Mouse (Mus musculus) lung, postnatal 0 days (tissue): Measurements from ENCODE around the gene Ap1b1. TPM values are rescaled to one million over a fixed set of nuclear protein-coding genes. Genes with fewer than 3 reads are reported as not detected.
A peak's percentile ranks its signal among the peaks of the same experiment; 100 is the strongest.

Experiments
- ATAC-seq: fragments of 200-750 bp; cut with Nextera tagmentation; 2 replicates; pipeline ENCODE4 v1.8.0; 2017; ENCODE audit warnings: moderate library complexity
- DNase-seq: peaks from one replicate; pipeline ENCODE4 v3.0.0-alpha.2; 2016; ENCODE audit warnings: low spot score
- H3K27ac ChIP-seq: fragments of 300-500 bp; sonication (generic); 2 replicates; pipeline ENCODE4 v1.5.1; 2014; ENCODE audit warnings: antibody characterized with exemption, mild to moderate bottlenecking, low read length, mixed read lengths
- H3K27me3 ChIP-seq: fragments of 300-500 bp; sonication (generic); replicated peaks from 2 replicates; pipeline ENCODE4 v1.6.1; 2014; ENCODE audit warnings: low read length, mixed read lengths; ENCODE audit not compliant: insufficient read depth
- H3K36me3 ChIP-seq: fragments of 300-500 bp; sonication (generic); 2 replicates; pipeline ENCODE4 v1.6.1; 2014; ENCODE audit warnings: low read length, mixed read lengths; ENCODE audit not compliant: insufficient read depth
- H3K4me1 ChIP-seq: fragments of 300-500 bp; sonication (generic); 2 replicates; pipeline ENCODE4 v1.6.1; 2014; ENCODE audit warnings: antibody characterized with exemption, low read depth, low read length, mixed read lengths; ENCODE audit not compliant: insufficient read depth
- H3K4me2 ChIP-seq: fragments of 300-500 bp; sonication (generic); replicated peaks from 2 replicates; pipeline ENCODE4 v1.6.1; 2014; ENCODE audit warnings: low read depth, mild to moderate bottlenecking, low read length, moderate library complexity, mixed read lengths
- H3K4me3 ChIP-seq: fragments of 300-500 bp; sonication (generic); 2 replicates; pipeline ENCODE4 v1.5.1; 2014; ENCODE audit warnings: low read depth, low read length
- H3K9ac ChIP-seq: fragments of 300-500 bp; sonication (generic); replicated peaks from 2 replicates; pipeline ENCODE4 v1.6.1; 2014; ENCODE audit warnings: low read depth, mild to moderate bottlenecking
- H3K9me3 ChIP-seq: fragments of 300-500 bp; sonication (generic); 2 replicates; pipeline ENCODE4 v1.6.1; 2016; ENCODE audit warnings: low read length, mixed read lengths
- CTCF ChIP-seq: IDR thresholded peaks from 2 replicates; pipeline ENCODE4 v1.5.1; 2016; ENCODE audit warnings: antibody characterized with exemption, mild to moderate bottlenecking
- EP300 ChIP-seq: IDR thresholded peaks from 2 replicates; pipeline ENCODE4 v1.6.1; 2016; ENCODE audit warnings: antibody characterized with exemption, mild to moderate bottlenecking, control low read depth
- WGBS: fragments of 180-500 bp; shearing (Covaris S2); extraction: QIAGEN DNeasy Blood & Tissue Kit; methylation state at CpG from one replicate; pipeline ENCODE4 v1.1.7; 2014; 5-methylcytosine and 5-hydroxymethylcytosine counted together
- polyA plus RNA-seq: library from polyadenylated mRNA; unstranded; fragments of >200 nt; fragmentation: Nextera tagmentation; extraction: Ambion mirVana; gene quantifications from 2 replicates; pipeline ENCODE4 v1.2.1, GENCODE M21; 2015

Gene Ap1b1
- polyA plus RNA-seq, 1 experiment from 2014 or later, result 27.3 TPM

GRCm38 (mm10) chr11:5057541-5057855 is 70.9 kb downstream of the Ap1b1 start:
- H3K4me1 ChIP-seq, result peaks cover 31% of the 10 kb centered on the region
- WGBS, result 16% methylated on average over 8 of the region's 8 CpGs
- TF ChIP-seq CTCF, result no peak
- no peak for TF ChIP-seq EP300
- H3K9me3 ChIP-seq, result no peaks in the 10 kb centered on the region
- H3K36me3 ChIP-seq, result peaks cover 4% of the 10 kb centered on the region; the same call in 1 of the 2 replicates
- H3K4me3 ChIP-seq, result peak overlapping the region; percentile 49
- ATAC-seq (no peak), DNase-seq (no peak)
- H3K27me3 ChIP-seq, result peaks cover 48% of the 10 kb centered on the region
- peak overlapping the region; percentile 89 for H3K4me2 ChIP-seq
- no peak overlapping the region for H3K9ac ChIP-seq
- H3K27ac ChIP-seq, result no peak overlapping the region

GRCm38 (mm10) chr11:5057856-5058641 is 71.4 kb downstream of the Ap1b1 start, which contains the start of gene Rasl10a:
Gene Rasl10a (plus strand): TSS chr11:5058128.
- DNase-seq, result no peak
- H3K4me1 ChIP-seq, result peaks cover 33% of the 10 kb centered on the region
- H3K9me3 ChIP-seq, result no peaks in the 10 kb centered on the region
- WGBS, result 4% methylated on average over 63 of the region's 77 CpGs
- H3K27me3 ChIP-seq, result peaks cover 49% of the 10 kb centered on the region
- no peak for ATAC-seq
- H3K9ac ChIP-seq, result peak within 1 kb of the TSS; percentile 34; the same call in 1 of the 2 replicates
- no peak within 1 kb of the TSS for H3K27ac ChIP-seq
- no peak for TF ChIP-seq EP300
- peak within 1 kb of the TSS; percentile 89 for H3K4me2 ChIP-seq
- peak within 1 kb of the TSS; percentile 49 for H3K4me3 ChIP-seq
- H3K36me3 ChIP-seq, result peaks cover 4% of the 10 kb centered on the region; the same call in 1 of the 2 replicates

- no peak overlapping the region for H3K9ac ChIP-seq
- no peak overlapping the region for H3K4me3 ChIP-seq
- WGBS, result 26% methylated on average over 9 of the region's 9 CpGs
- H3K9me3 ChIP-seq, result no peaks in the 10 kb centered on the region
- no peak for DNase-seq
- H3K4me2 ChIP-seq, result no peak overlapping the region
- peaks cover 37% of the 10 kb centered on the region for H3K4me1 ChIP-seq
- ATAC-seq, result no peak
- no peak overlapping the region for H3K27ac ChIP-seq
- peaks cover 4% of the 10 kb centered on the region; the same call in 1 of the 2 replicates for H3K36me3 ChIP-seq
- H3K27me3 ChIP-seq, result peaks cover 49% of the 10 kb centered on the region
- TF ChIP-seq EP300 (no peak), CTCF (no peak)
Measured at GRCm38 (mm10) chr11:5058783-5059182, 72.2 kb downstream of the Ap1b1 start.

- H3K9ac ChIP-seq, result no peak overlapping the region
Measured at GRCm38 (mm10) chr11:5059230-5059629, 72.6 kb downstream of the Ap1b1 start.

GRCm38 (mm10) chr11:5059704-5060156 is 73.1 kb downstream of the Ap1b1 start:
- ATAC-seq (no peak), DNase-seq (peak; percentile 56)
- H3K27ac ChIP-seq, result no peak overlapping the region
- H3K4me2 ChIP-seq, result no peak overlapping the region
- H3K9me3 ChIP-seq, result no peaks in the 10 kb centered on the region
- 12% methylated on average over 27 of the region's 27 CpGs for WGBS
- H3K4me3 ChIP-seq, result no peak overlapping the region
- peak; percentile 89 for TF ChIP-seq CTCF
- TF ChIP-seq EP300, result no peak
- peaks cover 49% of the 10 kb centered on the region for H3K27me3 ChIP-seq
- peaks cover 46% of the 10 kb centered on the region for H3K4me1 ChIP-seq
- peaks cover 4% of the 10 kb centered on the region; the same call in 1 of the 2 replicates for H3K36me3 ChIP-seq
- H3K9ac ChIP-seq, result no peak overlapping the region

More at GRCm38 (mm10) chr11:5059230-5059629, 72.6 kb downstream of the Ap1b1 start:
- H3K4me1 ChIP-seq, result peaks cover 41% of the 10 kb centered on the region
- TF ChIP-seq EP300 (no peak), CTCF (no peak)
- 32% methylated on average over 14 of the region's 14 CpGs for WGBS
- H3K9me3 ChIP-seq, result no peaks in the 10 kb centered on the region
- H3K4me3 ChIP-seq, result no peak overlapping the region
- no peak for DNase-seq
- 0 out of 2 replicates have a peak overlapping the region, but pooled peaks have one; percentile 8 for H3K4me2 ChIP-seq
- no peak overlapping the region for H3K27ac ChIP-seq
- peaks cover 4% of the 10 kb centered on the region; the same call in 1 of the 2 replicates for H3K36me3 ChIP-seq
- ATAC-seq, result no peak
- peaks cover 49% of the 10 kb centered on the region for H3K27me3 ChIP-seq

GRCm38 (mm10) chr11:5060756-5061412 is 74.3 kb downstream of the Ap1b1 start:
- ATAC-seq, result no peak
- no peak overlapping the region for H3K9ac ChIP-seq
- peak overlapping the region; percentile 33; the same call in 1 of the 2 replicates for H3K4me3 ChIP-seq
- TF ChIP-seq CTCF, result no peak
- DNase-seq, result no peak
- no peak overlapping the region for H3K27ac ChIP-seq
- H3K4me2 ChIP-seq, result peak overlapping the region; percentile 78
- H3K9me3 ChIP-seq, result no peaks in the 10 kb centered on the region
- peaks cover 4% of the 10 kb centered on the region; the same call in 1 of the 2 replicates for H3K36me3 ChIP-seq
- H3K4me1 ChIP-seq, result peaks cover 46% of the 10 kb centered on the region
- 68% methylated on average over 27 of the region's 28 CpGs for WGBS
- peaks cover 49% of the 10 kb centered on the region for H3K27me3 ChIP-seq
